Mouse (Mus musculus): Measurements from ENCODE around the gene Pold1. TPM values are rescaled to one million over a fixed set of nuclear protein-coding genes. Genes with fewer than 3 reads are reported as not detected.

Pold1 gene
- polyA plus RNA-seq, 1 experiment from 2014 or later, result 68.4 TPM

- Histone ChIP-seq H3K4me2 (no peak overlapping the region), H3K27me3 (no peaks in the 10 kb centered on the region), H3K9me3 (replicated peaks) (no peaks in the 10 kb centered on the region), H3K27ac (no peak overlapping the region), H3K9ac (no peak overlapping the region), H3K4me3 (replicated peaks) (no peak overlapping the region), H3K4me1 (replicated peaks) (peaks cover 11% of the 10 kb centered on the region), H3K36me3 (peaks cover 88% of the 10 kb centered on the region)
- no peak for DNase-seq
- 86% methylated on average over 11 of the region's 11 CpGs for WGBS (ENCODE audit: insufficient replicate concordance)
- ATAC-seq (ENCODE audit: low read depth), result no peak
These were observed 6.1 kb downstream of the Pold1 start for GRCm38 (mm10) chr7:44542555-44542954.

- DNase-seq (no peak), ATAC-seq (ENCODE audit: low read depth) (no peak)
- H3K9me3 ChIP-seq (replicated peaks), result no peaks in the 10 kb centered on the region
- no peak overlapping the region for H3K9ac ChIP-seq
- WGBS (ENCODE audit: insufficient replicate concordance), result 89% methylated on average over 41 of the region's 41 CpGs
- no peak overlapping the region for H3K4me3 ChIP-seq (replicated peaks)
- H3K36me3 ChIP-seq, result peaks cover 100% of the 10 kb centered on the region
- no peak overlapping the region for H3K4me2 ChIP-seq
- H3K4me1 ChIP-seq (replicated peaks), result no peaks in the 10 kb centered on the region
- H3K27me3 ChIP-seq, result no peaks in the 10 kb centered on the region
- H3K27ac ChIP-seq, result no peak overlapping the region
These were observed 9.7 kb downstream of the Pold1 start for GRCm38 (mm10) chr7:44538756-44539624.

- DNase-seq (no peak), ATAC-seq (ENCODE audit: low read depth) (no peak)
- 90% methylated on average over 13 of the region's 13 CpGs for WGBS (ENCODE audit: insufficient replicate concordance)
- Histone ChIP-seq H3K27ac (no peak overlapping the region), H3K4me1 (replicated peaks) (peaks cover 14% of the 10 kb centered on the region), H3K27me3 (no peaks in the 10 kb centered on the region), H3K36me3 (peaks cover 100% of the 10 kb centered on the region), H3K9me3 (replicated peaks) (no peaks in the 10 kb centered on the region), H3K4me3 (replicated peaks) (no peak overlapping the region), H3K9ac (no peak overlapping the region), H3K4me2 (no peak overlapping the region)
These were observed 11.2 kb downstream of the Pold1 start for GRCm38 (mm10) chr7:44537496-44537895.

GRCm38 (mm10) chr7:44537009-44537408 is 11.6 kb downstream of the Pold1 start:
- WGBS (ENCODE audit: insufficient replicate concordance), result 76% methylated on average over 7 of the region's 7 CpGs
- Histone ChIP-seq H3K9me3 (replicated peaks) (no peaks in the 10 kb centered on the region), H3K36me3 (peaks cover 99% of the 10 kb centered on the region), H3K4me1 (replicated peaks) (peaks cover 16% of the 10 kb centered on the region), H3K4me3 (replicated peaks) (no peak overlapping the region), H3K27me3 (no peaks in the 10 kb centered on the region), H3K27ac (no peak overlapping the region), H3K9ac (no peak overlapping the region), H3K4me2 (no peak overlapping the region)
- no peak for ATAC-seq (ENCODE audit: low read depth)
- DNase-seq, result no peak

GRCm38 (mm10) chr7:44536590-44536968 is 12.1 kb downstream of the Pold1 start:
- no peak for ATAC-seq (ENCODE audit: low read depth)
- no peak for DNase-seq
- peaks cover 94% of the 10 kb centered on the region for H3K36me3 ChIP-seq
- WGBS (ENCODE audit: insufficient replicate concordance), result 84% methylated on average over 6 of the region's 6 CpGs
- H3K9me3 ChIP-seq (replicated peaks), result no peaks in the 10 kb centered on the region
- H3K4me3 ChIP-seq (replicated peaks), result no peak overlapping the region
- no peak overlapping the region for H3K9ac ChIP-seq
- no peaks in the 10 kb centered on the region for H3K27me3 ChIP-seq
- H3K4me2 ChIP-seq, result no peak overlapping the region
- no peak overlapping the region for H3K27ac ChIP-seq
- H3K4me1 ChIP-seq (replicated peaks), result peaks cover 16% of the 10 kb centered on the region

GRCm38 (mm10) chr7:44535657-44536589 is 12.7 kb downstream of the Pold1 start:
- ATAC-seq (ENCODE audit: low read depth), result no peak
- no peak for DNase-seq
- H3K9me3 ChIP-seq (replicated peaks), result no peaks in the 10 kb centered on the region
- H3K4me3 ChIP-seq (replicated peaks), result no peak overlapping the region
- H3K4me2 ChIP-seq, result no peak overlapping the region
- no peak overlapping the region for H3K9ac ChIP-seq
- WGBS (ENCODE audit: insufficient replicate concordance), result 90% methylated on average over 27 of the region's 27 CpGs
- H3K36me3 ChIP-seq, result peaks cover 88% of the 10 kb centered on the region
- H3K27ac ChIP-seq, result no peak overlapping the region
- H3K27me3 ChIP-seq, result no peaks in the 10 kb centered on the region
- peaks cover 16% of the 10 kb centered on the region for H3K4me1 ChIP-seq (replicated peaks)

- 85% methylated on average over 19 of the region's 19 CpGs for WGBS (ENCODE audit: insufficient replicate concordance)
These were observed 13.8 kb downstream of the Pold1 start for GRCm38 (mm10) chr7:44534656-44535441.

GRCm38 (mm10) chr7:44534242-44534641 is 14.4 kb downstream of the Pold1 start:
- Histone ChIP-seq H3K27ac (no peak overlapping the region), H3K9me3 (replicated peaks) (no peaks in the 10 kb centered on the region), H3K4me1 (replicated peaks) (peaks cover 16% of the 10 kb centered on the region), H3K9ac (no peak overlapping the region), H3K4me3 (replicated peaks) (no peak overlapping the region), H3K4me2 (no peak overlapping the region), H3K27me3 (no peaks in the 10 kb centered on the region; the same call in 1 of the 2 replicates), H3K36me3 (peaks cover 71% of the 10 kb centered on the region)
- 81% methylated on average over 13 of the region's 13 CpGs for WGBS (ENCODE audit: insufficient replicate concordance)
- ATAC-seq (ENCODE audit: low read depth) (no peak), DNase-seq (no peak)

More at GRCm38 (mm10) chr7:44534656-44535441, 13.8 kb downstream of the Pold1 start:
- ATAC-seq (ENCODE audit: low read depth), result no peak
- H3K9ac ChIP-seq, result no peak overlapping the region
- no peak overlapping the region for H3K4me3 ChIP-seq (replicated peaks)
- peaks cover 16% of the 10 kb centered on the region for H3K4me1 ChIP-seq (replicated peaks)
- peaks cover 77% of the 10 kb centered on the region for H3K36me3 ChIP-seq
- no peak overlapping the region for H3K27ac ChIP-seq
- no peaks in the 10 kb centered on the region for H3K27me3 ChIP-seq
- H3K4me2 ChIP-seq, result no peak overlapping the region
- H3K9me3 ChIP-seq (replicated peaks), result no peaks in the 10 kb centered on the region
- no peak for DNase-seq

- DNase-seq, result no peak
- no peak for ATAC-seq (ENCODE audit: low read depth)
These were observed 15.0 kb downstream of the Pold1 start for GRCm38 (mm10) chr7:44533746-44534045.

GRCm38 (mm10) chr7:44532918-44533745 is 15.5 kb downstream of the Pold1 start:
- no peak overlapping the region for H3K27ac ChIP-seq
- WGBS (ENCODE audit: insufficient replicate concordance), result 79% methylated on average over 29 of the region's 29 CpGs

More at GRCm38 (mm10) chr7:44533746-44534045, 15.0 kb downstream of the Pold1 start:
- H3K27ac ChIP-seq, result no peak overlapping the region
- 85% methylated on average over 12 of the region's 12 CpGs for WGBS (ENCODE audit: insufficient replicate concordance)
- H3K4me3 ChIP-seq (replicated peaks), result no peak overlapping the region
- H3K4me1 ChIP-seq (replicated peaks), result peaks cover 16% of the 10 kb centered on the region
- peaks cover 66% of the 10 kb centered on the region for H3K36me3 ChIP-seq
- H3K9ac ChIP-seq, result no peak overlapping the region
- H3K27me3 ChIP-seq, result peaks cover 3% of the 10 kb centered on the region
- no peak overlapping the region for H3K4me2 ChIP-seq
- H3K9me3 ChIP-seq (replicated peaks), result no peaks in the 10 kb centered on the region

More at GRCm38 (mm10) chr7:44532918-44533745, 15.5 kb downstream of the Pold1 start:
- H3K9ac ChIP-seq, result no peak overlapping the region
- no peak overlapping the region for H3K4me2 ChIP-seq
- DNase-seq, result no peak
- H3K9me3 ChIP-seq (replicated peaks), result no peaks in the 10 kb centered on the region
- H3K4me3 ChIP-seq (replicated peaks), result no peak overlapping the region
- no peak for ATAC-seq (ENCODE audit: low read depth)
- H3K36me3 ChIP-seq, result peaks cover 60% of the 10 kb centered on the region
- H3K4me1 ChIP-seq (replicated peaks), result peaks cover 21% of the 10 kb centered on the region
- peaks cover 6% of the 10 kb centered on the region for H3K27me3 ChIP-seq

Measured in liver, embryonic 13.5 days (tissue).